Mouse (Mus musculus): Measurements from ENCODE around the gene Gm13212. TPM values are rescaled to one million over a fixed set of nuclear protein-coding genes. Genes with fewer than 3 reads are reported as not detected.
"Not testable (repeated sequence)": the region's sequence is repeated elsewhere in the genome, so short reads cannot be mapped to it uniquely, and the experiment has no call there.

Gene Gm13212
- polyA plus RNA-seq, 1 experiment from 2014 or later = 3.7 TPM

GRCm38 (mm10) chr4:145586046-145586445 is 1.1 kb downstream of the Gm13212 start:
- not testable (repeated sequence) for H3K27me3 ChIP-seq; H3K27ac ChIP-seq; ATAC-seq (replicated peaks; ENCODE audit: insufficient number of reproducible peaks, insufficient read depth, low FRiP score, low read depth); H3K4me2 ChIP-seq; H3K4me3 ChIP-seq; H3K36me3 ChIP-seq; H3K9ac ChIP-seq; H3K4me1 ChIP-seq (replicated peaks); H3K9me3 ChIP-seq (replicated peaks)
- WGBS = 66% methylated on average over 2 of the region's 2 CpGs

GRCm38 (mm10) chr4:145594183-145594582 is 9.2 kb downstream of the Gm13212 start:
- H3K4me3 ChIP-seq; H3K27ac ChIP-seq; H3K4me1 ChIP-seq (replicated peaks); H3K9me3 ChIP-seq (replicated peaks); H3K9ac ChIP-seq; H3K36me3 ChIP-seq; ATAC-seq (replicated peaks; ENCODE audit: insufficient number of reproducible peaks, insufficient read depth, low FRiP score, low read depth); H3K27me3 ChIP-seq; H3K4me2 ChIP-seq: not testable (repeated sequence)
- WGBS = 68% methylated on average over 1 of the region's 1 CpGs

GRCm38 (mm10) chr4:145594798-145595197 is 9.8 kb downstream of the Gm13212 start:
- not testable (repeated sequence) for H3K27ac ChIP-seq; ATAC-seq (replicated peaks; ENCODE audit: insufficient number of reproducible peaks, insufficient read depth, low FRiP score, low read depth); H3K27me3 ChIP-seq; H3K9ac ChIP-seq; H3K9me3 ChIP-seq (replicated peaks); H3K4me1 ChIP-seq (replicated peaks); H3K4me2 ChIP-seq; H3K36me3 ChIP-seq; H3K4me3 ChIP-seq
- 69% methylated on average over 4 of the region's 4 CpGs for WGBS

GRCm38 (mm10) chr4:145640416-145641185 is 55.6 kb downstream of the Gm13212 start:
- not testable (repeated sequence) for H3K9me3 ChIP-seq (replicated peaks); H3K9ac ChIP-seq; H3K4me1 ChIP-seq (replicated peaks); ATAC-seq (replicated peaks; ENCODE audit: insufficient number of reproducible peaks, insufficient read depth, low FRiP score, low read depth); H3K27me3 ChIP-seq; H3K36me3 ChIP-seq; H3K27ac ChIP-seq
- peak overlapping the region; percentile 19; the same call in 1 of the 2 replicates for H3K4me3 ChIP-seq
- WGBS = 24% methylated on average over 72 of the region's 83 CpGs
- H3K4me2 ChIP-seq = peak overlapping the region; percentile 30; the same call in 1 of the 2 replicates

- not testable (repeated sequence) for H3K4me1 ChIP-seq (replicated peaks); H3K9me3 ChIP-seq (replicated peaks); H3K27me3 ChIP-seq; H3K4me2 ChIP-seq; H3K9ac ChIP-seq; ATAC-seq (replicated peaks; ENCODE audit: insufficient number of reproducible peaks, insufficient read depth, low FRiP score, low read depth); H3K27ac ChIP-seq; H3K4me3 ChIP-seq; H3K36me3 ChIP-seq
- WGBS = 62% methylated on average over 3 of the region's 3 CpGs
These were observed 85.4 kb downstream of the Gm13212 start, which contains the start of gene Zfp980 for GRCm38 (mm10) chr4:145670385-145670784. TSS of gene Zfp980 (plus strand) at chr4:145670685.

GRCm38 (mm10) chr4:145674286-145674780 is 89.4 kb downstream of the Gm13212 start:
- ATAC-seq (replicated peaks; ENCODE audit: insufficient number of reproducible peaks, insufficient read depth, low FRiP score, low read depth); H3K27ac ChIP-seq: not testable (repeated sequence)

More at GRCm38 (mm10) chr4:145674286-145674780, 89.4 kb downstream of the Gm13212 start:
- not testable (repeated sequence) for H3K36me3 ChIP-seq; H3K4me3 ChIP-seq; H3K27me3 ChIP-seq; H3K4me2 ChIP-seq; H3K9me3 ChIP-seq (replicated peaks); H3K4me1 ChIP-seq (replicated peaks); H3K9ac ChIP-seq
- WGBS = 59% methylated on average over 2 of the region's 2 CpGs

Other genes with a start within 250 kb of the Gm13212 start
- gene Zfp990, start 74.4 kb upstream of the Gm13212 start, polyA plus RNA-seq (2015; fragmentation: Nextera tagmentation; extraction: Ambion mirVana) = not detected in 2 replicates
- gene Zfp980, start 85.5 kb downstream of the Gm13212 start, polyA plus RNA-seq (2015; fragmentation: Nextera tagmentation; extraction: Ambion mirVana) = not detected in 2 replicates